In the genomic region with DNA sequence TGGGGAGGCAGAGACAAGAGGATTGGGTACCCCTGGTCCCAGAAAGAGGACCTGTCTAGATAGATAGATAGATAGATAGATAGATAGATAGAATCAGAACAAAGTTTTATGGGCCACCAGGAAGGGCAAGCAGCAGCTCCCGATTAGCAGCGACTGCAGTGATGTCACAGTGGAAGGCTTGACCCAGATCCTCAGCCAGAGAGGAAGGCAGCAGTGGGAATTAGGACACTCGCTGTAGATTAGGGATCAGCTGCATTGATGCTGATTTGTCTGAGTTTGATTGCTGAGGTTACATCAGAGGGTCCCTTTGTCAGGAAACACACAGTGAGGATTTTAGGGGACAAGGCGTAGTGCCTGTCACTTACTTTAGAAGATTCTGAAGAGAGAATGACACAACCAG, we compare ENCODE assay signal across 26 mouse cellular contexts.
"Had no signal": no experiment of that assay in that cellular context is flagged by ENCODE, and none has a peak within 500 bp of the region (broad histone marks: within the 10 kb centered on the region; RNA-seq: fewer than 3 reads in every experiment).

No protein-coding gene starts in this region.

- H3K4me3 ChIP-seq: embryonic facial prominence, embryonic 10.5 days; embryonic facial prominence, embryonic 12.5 days; embryonic facial prominence, embryonic 13.5 days; embryonic facial prominence, embryonic 15.5 days; erythroblast, embryonic 14.5 days; forebrain, embryonic 10.5 days; forebrain, embryonic 12.5 days; forebrain, embryonic 13.5 days; forebrain, embryonic 15.5 days; gastrocnemius, adult 2 months had no signal

- H3K9me3 ChIP-seq: embryonic facial prominence, embryonic 10.5 days; embryonic facial prominence, embryonic 12.5 days; embryonic facial prominence, embryonic 13.5 days; embryonic facial prominence, embryonic 15.5 days; forebrain, embryonic 10.5 days; forebrain, embryonic 12.5 days; forebrain, embryonic 15.5 days had no signal

- H3K27ac ChIP-seq: embryonic facial prominence, embryonic 10.5 days; embryonic facial prominence, embryonic 12.5 days; embryonic facial prominence, embryonic 13.5 days; embryonic facial prominence, embryonic 15.5 days; forebrain, embryonic 10.5 days; forebrain, embryonic 12.5 days; forebrain, embryonic 13.5 days; forebrain, embryonic 15.5 days; gastrocnemius, adult 2 months had no signal

- DNase-seq: cerebellum, adult 2 months; cerebellum, adult 8-10 months; cerebellum, adult 9-10 months; cerebellum, adult 9-11 months; cerebellum, postnatal 10 days; cerebellum, postnatal 14 days; cerebellum, postnatal 25 days; cerebellum, postnatal 36 days; embryo, embryonic 11 days; forebrain, postnatal 0 days; gastrocnemius, adult 2 months; gastrocnemius, postnatal 10 days; gastrocnemius, postnatal 14 days; gastrocnemius, postnatal 25 days; gastrocnemius, postnatal 36 days; heart, adult 11 months; heart, adult 18-20 months had no signal

- H3K27me3 ChIP-seq: embryonic facial prominence, embryonic 12.5 days; embryonic facial prominence, embryonic 13.5 days; embryonic facial prominence, embryonic 15.5 days; forebrain, embryonic 12.5 days; forebrain, embryonic 13.5 days; forebrain, embryonic 15.5 days had no signal

- H3K36me3 ChIP-seq: embryonic facial prominence, embryonic 12.5 days; embryonic facial prominence, embryonic 15.5 days had no signal
